Mouse (Mus musculus) hindbrain, postnatal 0 days (tissue): ENCODE results near the gene Itgam. TPM values are rescaled to one million over a fixed set of nuclear protein-coding genes. Genes with fewer than 3 reads are reported as not detected.

Source experiments
- ATAC-seq: fragments of 200-750 bp; cut with Nextera tagmentation; 2 replicates; pipeline ENCODE4 v1.8.0; 2017; ENCODE audit warnings: mild to moderate bottlenecking, moderate TSS enrichment, moderate library complexity
- DNase-seq: peaks from one replicate; pipeline ENCODE4 v3.0.0-alpha.2; 2015; ENCODE audit warnings: low spot score
- H3K27ac ChIP-seq: fragments of 300-500 bp; sonication (generic); 2 replicates; pipeline ENCODE4 v1.5.1; 2014; ENCODE audit warnings: mild to moderate bottlenecking
- H3K27me3 ChIP-seq: fragments of 300-500 bp; sonication (generic); 2 replicates; pipeline ENCODE4 v1.6.1; 2014; ENCODE audit warnings: low read length, mixed read lengths; ENCODE audit not compliant: insufficient read depth
- H3K36me3 ChIP-seq: fragments of 300-500 bp; sonication (generic); 2 replicates; pipeline ENCODE4 v1.6.1; 2014; ENCODE audit warnings: low read length, mixed read lengths; ENCODE audit not compliant: insufficient read depth
- H3K4me1 ChIP-seq: fragments of 300-500 bp; sonication (generic); 2 replicates; pipeline ENCODE4 v1.6.1; 2014; ENCODE audit warnings: antibody characterized with exemption, low read length, mixed read lengths; ENCODE audit not compliant: insufficient read depth
- H3K4me2 ChIP-seq: fragments of 300-500 bp; sonication (generic); 2 replicates; pipeline ENCODE4 v1.6.1; 2014; ENCODE audit warnings: low read depth, mild to moderate bottlenecking, low read length, moderate library complexity, mixed read lengths
- H3K4me3 ChIP-seq: fragments of 300-500 bp; sonication (generic); 2 replicates; pipeline ENCODE4 v1.5.1; 2014; ENCODE audit warnings: low read length
- H3K9ac ChIP-seq: fragments of 300-500 bp; sonication (generic); replicated peaks from 2 replicates; pipeline ENCODE4 v1.6.1; 2014; ENCODE audit warnings: mild to moderate bottlenecking, low read length, moderate library complexity, mixed read lengths
- H3K9me3 ChIP-seq: fragments of 300-500 bp; sonication (generic); 2 replicates; pipeline ENCODE4 v1.6.1; 2016; ENCODE audit warnings: low read length, mixed read lengths
- CTCF ChIP-seq: IDR thresholded peaks from 2 replicates; pipeline ENCODE4 v1.5.1; 2016; ENCODE audit warnings: antibody characterized with exemption, control low read depth, low read depth
- WGBS: fragments of 180-500 bp; shearing (Covaris S2); extraction: QIAGEN DNeasy Blood & Tissue Kit; methylation state at CpG from one replicate; pipeline ENCODE4 v1.1.7; 2014; 5-methylcytosine and 5-hydroxymethylcytosine counted together
- polyA plus RNA-seq: library from polyadenylated mRNA; unstranded; fragments of >200 nt; fragmentation: Nextera tagmentation; extraction: Ambion mirVana; gene quantifications from 2 replicates; pipeline ENCODE4 v1.2.1, GENCODE M21; 2015
- total RNA-seq: library from RNA; depleted of rRNA; stranded (reverse); fragments of >200 nt; gene quantifications from 2 replicates; pipeline ENCODE4 v1.2.3, GENCODE M21; 2014

Itgam gene
- total and polyA plus RNA-seq, 2 experiments from 2014 or later = 1.3 to 3.2 TPM

GRCm38 (mm10) chr7:128053061-128053460 is 9.4 kb upstream of the Itgam start:
- ATAC-seq = no peak
- no peaks in the 10 kb centered on the region for H3K4me1 ChIP-seq
- 85% methylated on average over 5 of the region's 5 CpGs for WGBS
- no peak for TF ChIP-seq CTCF
- no peak overlapping the region for H3K27ac ChIP-seq
- no peak overlapping the region for H3K4me3 ChIP-seq
- no peaks in the 10 kb centered on the region for H3K27me3 ChIP-seq
- no peak overlapping the region for H3K9ac ChIP-seq
- DNase-seq = no peak
- H3K4me2 ChIP-seq = no peak overlapping the region
- no peaks in the 10 kb centered on the region for H3K9me3 ChIP-seq
- no peaks in the 10 kb centered on the region for H3K36me3 ChIP-seq

- Histone ChIP-seq H3K9ac (no peak overlapping the region), H3K4me1 (no peaks in the 10 kb centered on the region), H3K27me3 (no peaks in the 10 kb centered on the region), H3K4me2 (no peak overlapping the region), H3K4me3 (no peak overlapping the region), H3K9me3 (no peaks in the 10 kb centered on the region), H3K36me3 (no peaks in the 10 kb centered on the region), H3K27ac (no peak overlapping the region)
- ATAC-seq = no peak
- no peak for DNase-seq
- 54% methylated on average over 3 of the region's 3 CpGs for WGBS
- TF ChIP-seq CTCF = no peak
Measured at GRCm38 (mm10) chr7:128056917-128057444, 5.5 kb upstream of the Itgam start.

DNA sequence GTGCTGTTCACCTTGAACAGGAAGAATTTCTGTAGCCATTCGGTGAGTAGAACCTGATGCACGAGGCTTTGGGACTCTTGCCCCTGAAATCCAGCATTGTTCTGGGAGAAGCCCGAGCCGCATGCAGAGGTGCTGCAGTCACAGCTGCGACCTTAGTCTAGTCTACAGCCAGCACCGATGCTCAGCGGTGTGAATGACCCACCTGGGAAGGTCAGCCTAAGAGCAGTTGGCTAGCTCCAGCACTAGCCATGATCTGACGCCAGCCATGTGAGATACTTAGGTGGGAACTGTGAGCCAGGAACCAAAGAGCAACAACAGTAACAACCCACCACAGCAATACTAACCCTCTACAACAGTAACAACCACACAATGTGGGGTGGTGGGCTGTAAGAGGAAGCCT is 4.6 kb upstream of the Itgam start:
- 80% methylated on average over 8 of the region's 8 CpGs for WGBS
- no peaks in the 10 kb centered on the region for H3K4me1 ChIP-seq
- no peak for TF ChIP-seq CTCF
- ATAC-seq = no peak
- no peak overlapping the region for H3K4me3 ChIP-seq
- no peaks in the 10 kb centered on the region for H3K27me3 ChIP-seq
- no peaks in the 10 kb centered on the region for H3K9me3 ChIP-seq
- no peak for DNase-seq
- H3K27ac ChIP-seq = no peak overlapping the region
- H3K4me2 ChIP-seq = no peak overlapping the region
- no peak overlapping the region for H3K9ac ChIP-seq
- no peaks in the 10 kb centered on the region for H3K36me3 ChIP-seq

DNA sequence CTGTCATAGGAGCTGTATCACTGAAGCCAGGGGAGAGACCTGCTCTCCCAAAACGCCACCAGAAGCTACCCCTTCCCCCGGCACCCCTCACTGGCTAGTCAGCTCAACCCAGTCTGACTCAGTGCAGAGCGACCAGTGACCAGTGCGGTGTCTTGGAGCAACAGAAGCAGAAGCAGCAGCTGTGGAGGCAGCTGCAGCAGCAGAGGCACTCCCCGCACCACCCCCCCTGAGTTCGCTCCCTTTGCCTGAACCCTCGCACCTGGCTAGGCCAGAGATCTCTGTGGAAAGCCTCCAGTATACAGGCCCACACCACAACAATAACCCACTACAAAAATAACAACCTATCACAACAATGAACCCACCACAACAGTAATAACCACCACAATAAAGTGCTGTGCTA is 3.9 kb upstream of the Itgam start:
- no peak for ATAC-seq
- no peak for TF ChIP-seq CTCF
- Histone ChIP-seq H3K27ac (no peak overlapping the region), H3K4me2 (no peak overlapping the region), H3K4me1 (no peaks in the 10 kb centered on the region), H3K4me3 (no peak overlapping the region), H3K9me3 (no peaks in the 10 kb centered on the region), H3K9ac (no peak overlapping the region), H3K27me3 (no peaks in the 10 kb centered on the region), H3K36me3 (no peaks in the 10 kb centered on the region)
- 69% methylated on average over 7 of the region's 7 CpGs for WGBS
- no peak for DNase-seq

GRCm38 (mm10) chr7:128059091-128059490 is 3.3 kb upstream of the Itgam start:
- no peak for DNase-seq
- no peak overlapping the region for H3K9ac ChIP-seq
- no peak for ATAC-seq
- H3K27me3 ChIP-seq = no peaks in the 10 kb centered on the region
- 81% methylated on average over 4 of the region's 4 CpGs for WGBS
- no peak overlapping the region for H3K4me2 ChIP-seq
- TF ChIP-seq CTCF = no peak
- no peaks in the 10 kb centered on the region for H3K4me1 ChIP-seq
- no peaks in the 10 kb centered on the region for H3K36me3 ChIP-seq
- no peaks in the 10 kb centered on the region for H3K9me3 ChIP-seq
- H3K27ac ChIP-seq = no peak overlapping the region
- H3K4me3 ChIP-seq = no peak overlapping the region

- DNase-seq (no peak), ATAC-seq (no peak)
- no peaks in the 10 kb centered on the region for H3K4me1 ChIP-seq
- no peaks in the 10 kb centered on the region for H3K9me3 ChIP-seq
- WGBS = 77% methylated on average over 6 of the region's 6 CpGs
- H3K36me3 ChIP-seq = no peaks in the 10 kb centered on the region
- no peak overlapping the region for H3K9ac ChIP-seq
- H3K27me3 ChIP-seq = no peaks in the 10 kb centered on the region
- H3K27ac ChIP-seq = no peak overlapping the region
- no peak overlapping the region for H3K4me3 ChIP-seq
- no peak overlapping the region for H3K4me2 ChIP-seq
- TF ChIP-seq CTCF = no peak
Measured at GRCm38 (mm10) chr7:128063211-128063781, 856 bp downstream of the Itgam start.

DNA sequence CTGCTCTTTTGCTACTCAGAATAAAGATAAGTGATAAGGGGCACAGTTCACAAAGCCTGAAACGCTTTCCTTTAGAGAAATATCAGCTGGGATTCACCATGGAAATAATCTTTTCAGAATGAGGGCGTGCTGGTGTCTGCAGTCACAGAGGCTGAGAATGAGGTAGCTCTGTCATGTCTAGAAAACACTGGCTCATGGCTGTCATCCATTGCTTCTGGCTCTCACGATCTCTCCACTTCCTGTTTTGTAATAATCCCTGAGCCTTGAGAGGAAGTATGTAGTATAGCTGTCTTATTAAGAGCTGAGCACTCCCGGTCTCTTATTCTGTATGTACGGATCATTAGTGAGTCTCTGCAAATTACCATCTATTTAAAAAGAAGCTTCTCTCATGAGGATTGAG is 3.1 kb downstream of the Itgam start:
- DNase-seq = no peak
- H3K4me3 ChIP-seq = no peak overlapping the region
- no peaks in the 10 kb centered on the region for H3K36me3 ChIP-seq
- TF ChIP-seq CTCF = no peak
- no peak for ATAC-seq
- H3K27ac ChIP-seq = no peak overlapping the region
- 81% methylated on average over 5 of the region's 5 CpGs for WGBS
- no peak overlapping the region for H3K9ac ChIP-seq
- no peaks in the 10 kb centered on the region for H3K9me3 ChIP-seq
- no peaks in the 10 kb centered on the region for H3K4me1 ChIP-seq
- H3K4me2 ChIP-seq = no peak overlapping the region
- no peaks in the 10 kb centered on the region for H3K27me3 ChIP-seq
